Mouse (Mus musculus) kidney, adult 2 months (tissue): Measurements from ENCODE around the gene Plcb3.
A peak's percentile ranks its signal among the peaks of the same experiment; 100 is the strongest.

ENCODE experiments used
- CTCF ChIP-seq: fragments of 200-500 bp; conservative IDR thresholded peaks from 2 replicates; pipeline ENCODE4 v1.5.1; 2011; ENCODE audit warnings: low read depth, mild to moderate bottlenecking, control low read depth, low read length, moderate library complexity, mixed read lengths; ENCODE audit not compliant: insufficient read depth, insufficient read length
- POLR2A ChIP-seq: fragments of 200-500 bp; IDR thresholded peaks from one replicate; pipeline ENCODE4 v1.6.1; 2011; ENCODE audit warnings: low read depth, low read length, control low read depth

- no peak for TF ChIP-seq POLR2A
- TF ChIP-seq CTCF, result 0 out of 2 replicates have a peak, but pooled peaks have one; percentile 16
Measured at GRCm38 (mm10) chr19:6975537-6976521, at the start of gene Plcb3.
